Mouse (Mus musculus): ENCODE measurements around the gene Gm49320.

Gm49320 gene

DNA sequence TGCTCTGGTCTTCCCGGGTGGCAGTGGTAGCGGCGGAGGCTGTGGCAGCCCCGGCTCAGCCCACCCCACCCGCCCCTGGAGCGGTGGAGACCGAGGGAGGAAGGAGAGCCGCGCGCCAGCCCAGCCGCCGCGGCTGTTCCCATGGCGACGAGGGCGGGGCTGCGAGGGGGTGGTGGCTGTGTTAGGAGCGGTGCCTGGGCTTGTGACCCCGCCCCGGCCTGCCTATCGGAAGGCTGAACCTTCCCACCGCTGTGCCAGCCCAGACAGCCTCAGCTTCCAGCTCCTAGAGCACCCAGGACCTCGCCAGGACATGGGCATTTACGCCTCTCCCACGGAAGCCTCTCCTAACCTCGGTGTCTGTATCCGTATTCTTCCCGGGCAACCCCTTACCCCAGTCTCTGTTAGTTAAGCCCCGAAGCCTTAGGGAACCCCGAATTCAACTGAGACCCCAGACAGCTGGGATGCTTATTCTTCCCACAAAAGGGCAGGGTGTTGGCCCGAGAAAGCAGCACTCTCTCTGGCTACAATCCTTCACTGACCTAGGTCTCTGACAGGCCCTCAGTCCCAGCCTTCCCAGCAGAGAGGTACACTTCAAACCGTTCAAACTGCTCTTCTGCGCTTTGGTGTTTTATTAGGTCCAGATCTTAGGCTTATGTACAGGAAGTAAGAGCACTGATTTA lies 20.6 kb downstream of the Gm49320 start, which contains the start of gene Ctxn1:
Gene Ctxn1 (minus strand): TSS at position 150 of the 680 bp plus-strand sequence.
- peak; percentile 98 for DNase-seq (ENCODE audit: low spot score)

- no peak for DNase-seq (ENCODE audit: low spot score)
Measured at GRCm38 (mm10) chr8:4259805-4260170, 21.1 kb downstream of the Gm49320 start.

DNA sequence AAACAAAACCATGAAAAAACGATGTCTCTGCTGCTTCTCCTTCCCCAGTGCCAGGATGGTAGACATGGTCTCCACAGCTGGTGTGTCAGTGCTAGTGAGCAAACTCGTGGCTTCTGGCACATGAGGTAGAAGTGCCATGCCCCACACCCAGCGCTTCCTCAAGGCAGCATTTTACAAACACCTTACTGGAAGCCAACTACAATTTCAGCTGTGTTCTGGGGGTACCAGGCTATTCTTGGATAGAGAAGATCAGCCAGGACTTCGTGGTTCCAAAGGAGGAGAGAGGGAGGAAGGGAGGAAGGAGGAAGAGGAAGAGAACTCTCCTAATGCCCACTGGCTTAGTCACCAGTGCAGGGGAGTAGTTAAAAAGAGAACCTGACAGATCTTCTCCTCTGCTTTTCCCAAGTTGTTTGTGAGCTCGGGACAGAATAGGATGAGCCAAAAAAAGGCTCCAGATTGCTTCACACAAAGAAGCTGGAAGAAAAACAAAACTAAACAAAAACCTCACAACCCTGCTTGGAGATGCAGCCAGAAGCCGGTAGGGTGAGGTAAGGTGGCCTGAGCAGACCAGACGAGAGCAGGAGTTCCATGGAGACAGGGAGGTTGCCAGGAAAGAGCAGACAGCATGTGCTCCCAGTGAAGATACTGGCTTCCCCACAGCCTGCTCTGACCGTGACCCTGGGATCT lies 24.6 kb downstream of the Gm49320 start:
- no peak for DNase-seq (ENCODE audit: low spot score)

DNA sequence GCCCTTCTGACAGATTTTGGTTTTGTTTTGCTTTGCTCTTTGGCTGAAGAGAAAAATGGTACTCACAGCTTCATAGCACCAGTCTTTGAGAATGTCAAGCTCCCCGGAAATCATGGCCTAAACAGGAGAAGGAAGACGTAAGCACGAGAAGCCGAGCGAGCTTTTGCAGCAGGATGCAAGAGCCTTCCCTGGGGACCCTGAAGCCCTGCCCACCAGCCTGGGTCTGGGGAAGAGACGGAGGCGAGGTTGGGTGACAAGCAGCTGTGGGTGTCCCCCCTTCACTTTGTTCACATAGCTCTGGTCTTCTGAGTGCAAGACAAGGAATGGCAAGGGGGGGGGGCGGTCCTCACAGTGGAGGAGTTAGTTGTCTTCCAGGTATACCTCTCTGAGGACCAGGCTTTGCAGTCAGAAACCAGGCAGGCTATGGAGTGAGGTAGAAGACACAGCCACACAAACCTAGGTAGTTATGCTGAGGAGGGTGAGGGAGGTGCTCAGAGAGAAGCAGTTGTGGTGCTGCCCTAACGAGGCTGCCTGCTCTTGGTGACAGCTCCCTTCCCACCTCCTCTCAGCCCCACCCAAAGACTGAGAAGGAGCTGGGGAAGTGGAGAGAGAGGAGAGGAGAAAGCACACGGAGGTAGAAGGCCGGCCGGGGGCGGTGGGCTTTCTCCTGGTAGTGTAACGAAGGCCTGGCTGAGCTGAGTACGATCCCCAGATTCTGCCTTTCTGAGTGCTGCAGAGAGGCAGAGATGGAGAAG lies 26.7 kb downstream of the Gm49320 start:
- DNase-seq (ENCODE audit: low spot score) = no peak

DNA sequence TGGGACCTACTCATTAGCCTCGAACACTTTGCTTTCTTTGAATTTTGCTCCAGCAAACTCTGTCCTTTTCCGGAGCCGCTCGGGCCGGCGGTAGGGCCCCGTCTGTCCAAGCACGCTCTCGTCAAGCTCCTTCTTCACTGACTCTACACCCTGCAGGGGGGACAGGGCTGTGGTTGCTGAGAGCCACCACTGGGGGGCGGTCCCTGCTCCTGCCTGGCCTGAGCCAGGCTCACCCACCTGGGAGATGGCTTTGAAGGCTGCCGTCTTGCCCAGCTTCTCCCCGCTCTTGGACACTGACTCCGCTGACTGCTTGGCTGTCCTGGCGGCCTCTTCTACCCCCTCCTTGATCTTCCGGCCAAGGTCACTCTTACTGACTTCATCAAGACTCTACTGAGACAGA lies 29.0 kb downstream of the Gm49320 start:
- no peak for DNase-seq (ENCODE audit: low spot score)

GRCm38 (mm10) chr8:4269609-4270008 lies 30.9 kb downstream of the Gm49320 start:
- DNase-seq (ENCODE audit: low spot score) = no peak

DNA sequence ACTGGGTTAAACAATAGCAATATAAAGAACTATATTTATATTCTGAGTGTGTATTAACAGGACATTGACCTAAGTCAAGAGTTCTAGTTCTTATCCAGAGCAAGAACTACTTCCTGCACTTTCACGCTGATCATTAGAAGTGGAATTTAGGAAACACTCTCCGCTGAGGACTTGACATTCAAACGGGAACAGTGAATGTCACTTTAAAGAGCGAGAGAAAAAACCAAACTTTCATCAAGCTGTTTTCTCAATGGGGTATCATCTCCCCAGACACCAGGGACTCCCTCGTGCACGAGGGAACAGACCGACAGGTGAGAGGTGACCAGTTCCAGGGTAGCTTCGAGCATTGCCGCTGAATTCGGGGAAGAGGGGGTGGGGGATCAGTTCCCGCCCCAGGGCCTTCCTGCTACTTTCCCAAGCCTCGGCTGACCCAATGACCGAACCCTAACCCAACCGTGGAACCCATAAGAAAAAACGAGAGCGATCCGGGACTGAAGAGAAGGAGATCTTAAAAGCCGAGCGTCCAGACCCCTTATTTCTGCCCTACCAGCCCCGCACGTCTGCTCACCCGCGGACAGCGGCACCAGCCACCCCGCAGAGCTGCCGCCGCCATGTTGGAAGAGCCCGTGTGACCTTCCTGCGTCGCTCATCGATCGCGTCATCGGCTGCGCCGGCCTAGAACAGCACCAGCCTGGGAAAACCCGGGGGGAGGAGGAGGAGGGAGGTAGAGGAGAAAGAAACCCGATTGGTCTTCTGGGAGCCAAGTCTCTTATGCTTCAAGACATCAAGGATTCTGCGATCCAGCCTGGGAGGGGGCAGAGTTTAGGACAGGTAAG lies 36.8 kb downstream of the Gm49320 start, which contains the start of gene Timm44:
Gene Timm44 (minus strand): TSS at position 639 of the 836 bp plus-strand sequence.
- DNase-seq (ENCODE audit: low spot score) = peak; percentile 93

DNA sequence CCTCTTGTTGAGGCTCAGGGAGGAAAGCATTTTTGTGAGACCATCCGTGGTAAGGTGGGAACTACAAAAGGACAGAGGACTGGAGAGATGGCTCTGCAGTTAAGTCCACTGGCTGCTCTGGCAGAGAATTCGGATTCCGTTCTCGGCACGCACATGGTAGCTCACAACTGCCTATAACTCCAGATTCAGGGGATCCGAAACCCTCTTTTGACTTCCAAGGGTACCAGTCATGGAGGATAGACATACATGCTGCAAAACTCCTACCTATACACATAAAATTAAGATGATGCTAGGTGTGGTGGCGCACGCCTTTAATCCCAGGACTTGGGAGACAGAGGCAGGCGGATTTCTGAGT lies 37.4 kb downstream of the Gm49320 start:
- no peak for DNase-seq (ENCODE audit: low spot score)

DNA sequence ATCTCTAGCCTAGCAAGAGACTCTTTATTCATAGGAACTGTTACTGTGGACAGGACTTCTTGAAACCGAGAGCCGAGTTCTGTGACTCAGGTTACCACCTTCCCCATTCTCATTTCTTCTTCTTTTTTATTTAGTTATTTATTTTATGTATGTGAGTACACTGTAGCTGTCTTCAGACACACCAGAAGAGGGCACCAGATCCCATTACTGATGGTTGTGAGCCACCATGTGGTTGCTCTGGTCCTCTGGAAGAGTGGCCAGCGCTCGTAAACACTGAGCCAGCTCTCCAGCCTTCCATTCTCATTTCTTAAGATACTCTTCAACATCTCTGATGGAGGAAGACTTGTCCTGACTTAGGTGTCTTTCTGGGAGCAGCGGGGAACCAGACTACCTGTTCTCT lies 54.1 kb downstream of the Gm49320 start:
- no peak for DNase-seq (ENCODE audit: low spot score)

DNA sequence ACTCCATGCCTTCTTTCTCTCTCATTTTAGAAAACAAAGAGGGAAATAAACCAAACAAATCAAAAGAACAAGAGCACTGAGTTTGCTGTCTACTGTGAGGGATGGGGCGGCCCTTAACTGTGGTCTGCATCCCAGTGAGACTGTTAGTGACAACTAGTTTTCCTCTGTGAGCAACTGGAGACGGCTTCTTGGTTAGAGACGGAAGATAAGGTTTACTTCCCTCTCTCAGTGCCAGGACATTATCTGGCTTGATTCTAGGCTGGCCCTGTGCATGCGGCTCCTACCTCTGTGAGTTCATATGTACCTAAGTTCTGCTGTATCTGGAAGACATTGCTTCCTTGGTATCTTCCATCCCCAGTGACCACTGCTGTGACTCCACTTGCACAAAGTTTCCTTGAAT lies 59.2 kb downstream of the Gm49320 start:
- no peak for DNase-seq (ENCODE audit: low spot score)
